Mouse (Mus musculus) MEL (cell line): ENCODE data around the gene E130208F15Rik.
A peak's percentile ranks its signal among the peaks of the same experiment; 100 is the strongest.

ENCODE experiments used
- CTCF ChIP-seq, 3 experiments: IDR thresholded peaks in 2 of 3; conservative IDR thresholded peaks in 1 of 3; 2 replicates each; pipeline ENCODE4 v1.5.1; 2011 to 2012; ENCODE audit warnings: low read length in 3 of 3, low read depth in 2 of 3, mild to moderate bottlenecking in 2 of 3, improper control_type of control experiment in 1 of 3, inconsistent platforms in 1 of 3, mixed read lengths in 1 of 3, moderate library complexity in 1 of 3; ENCODE audit not compliant: control insufficient read depth in 1 of 3, insufficient read depth in 1 of 3, poor library complexity in 1 of 3, severe bottlenecking in 1 of 3
- ELF1 ChIP-seq: IDR thresholded peaks from 2 replicates; pipeline ENCODE4 v1.6.1; 2014; ENCODE audit warnings: low read depth, mild to moderate bottlenecking, inconsistent platforms, low read length, improper control_type of control experiment, moderate library complexity
- GATA1 ChIP-seq: IDR thresholded peaks from 2 replicates; pipeline ENCODE4 v1.6.1; 2011; ENCODE audit warnings: low read depth, low read length, improper control_type of control experiment
- MAX ChIP-seq: IDR thresholded peaks from 2 replicates; pipeline ENCODE4 v1.6.1; 2011; ENCODE audit warnings: low read length, improper control_type of control experiment
- MEF2A ChIP-seq: IDR thresholded peaks from 2 replicates; pipeline ENCODE4 v1.6.1; 2014; ENCODE audit warnings: low read depth, mild to moderate bottlenecking, inconsistent platforms, low read length, improper control_type of control experiment; ENCODE audit not compliant: poor library complexity, insufficient replicate concordance, severe bottlenecking; ENCODE audit errors: extremely low read depth
- POLR2A ChIP-seq, 2 experiments: IDR thresholded peaks; 2 replicates each; pipeline ENCODE4 v1.6.1; 2011 to 2012; ENCODE audit warnings: low read length in 2 of 2, mild to moderate bottlenecking in 2 of 2, control low read depth in 1 of 2, improper control_type of control experiment in 1 of 2, low read depth in 1 of 2, moderate library complexity in 1 of 2; ENCODE audit not compliant: control insufficient read depth in 1 of 2, insufficient read depth in 1 of 2, poor library complexity in 1 of 2
- POLR2AphosphoS2 ChIP-seq: IDR thresholded peaks from 2 replicates; pipeline ENCODE4 v1.6.1; 2011; ENCODE audit warnings: low read length, improper control_type of control experiment
- POLR2AphosphoS5 ChIP-seq: IDR thresholded peaks from 2 replicates; pipeline ENCODE4 v1.6.1; 2012; ENCODE audit warnings: low read depth, borderline replicate concordance, mild to moderate bottlenecking, inconsistent platforms, low read length, moderate library complexity, mixed read lengths
- RAD21 ChIP-seq: IDR thresholded peaks from 2 replicates; pipeline ENCODE4 v1.6.1; 2011; ENCODE audit warnings: mild to moderate bottlenecking, low read depth, low read length, improper control_type of control experiment
- RCOR1 ChIP-seq: IDR thresholded peaks from 2 replicates; pipeline ENCODE4 v1.6.1; 2012; ENCODE audit warnings: low read depth, mild to moderate bottlenecking, inconsistent platforms, low read length, improper control_type of control experiment
- TCF12 ChIP-seq: IDR thresholded peaks from 2 replicates; pipeline ENCODE4 v1.6.1; 2014; ENCODE audit warnings: low read depth, mild to moderate bottlenecking, inconsistent platforms, low read length, improper control_type of control experiment, moderate library complexity
- USF1 ChIP-seq: IDR thresholded peaks from 2 replicates; pipeline ENCODE4 v1.6.1; 2014; ENCODE audit warnings: low read depth, mild to moderate bottlenecking, inconsistent platforms, low read length, improper control_type of control experiment, moderate library complexity
- ZC3H11A ChIP-seq: IDR thresholded peaks from 2 replicates; pipeline ENCODE4 v1.6.1; 2012; ENCODE audit warnings: low read depth, mild to moderate bottlenecking, inconsistent platforms, low read length, improper control_type of control experiment
- ZNF384 ChIP-seq: IDR thresholded peaks from 2 replicates; pipeline ENCODE4 v1.6.1; 2012; ENCODE audit warnings: low read depth, mild to moderate bottlenecking, inconsistent platforms, low read length, improper control_type of control experiment

DNA sequence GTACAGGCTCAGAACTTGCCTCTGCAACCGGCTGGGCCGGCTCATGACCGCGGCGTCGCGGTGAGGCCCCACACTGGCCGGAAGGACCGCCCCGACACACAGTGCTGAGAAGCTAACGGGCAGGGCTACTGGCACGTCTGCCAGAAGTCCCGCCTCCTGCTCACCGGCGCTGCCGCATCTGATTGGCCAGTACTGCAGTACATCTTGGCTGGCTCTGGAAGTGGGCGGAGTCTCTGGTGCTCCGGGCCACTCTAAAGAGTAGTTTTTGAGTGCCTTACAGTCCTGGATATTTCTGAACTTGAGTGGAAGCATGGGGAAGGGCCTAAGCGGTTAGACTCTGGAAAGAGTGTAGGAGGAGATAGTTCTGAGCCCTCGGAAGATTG is 736 bp downstream of the E130208F15Rik start:
- TF ChIP-seq GATA1: no peak
- no peak for TF ChIP-seq CTCF (IDR thresholded peaks at IDR 0.05 in 2 of 3, conservative IDR thresholded peaks at IDR 0.05 in 1 of 3; ENCODE audit: control insufficient read depth in 1 of 3, insufficient read depth in 1 of 3, low read depth in 2 of 3, low read length in 3 of 3, poor library complexity in 1 of 3, severe bottlenecking in 1 of 3)
- TF ChIP-seq ELF1: peak; percentile 49; the same call in 1 of the 2 replicates
- no peak for TF ChIP-seq ZC3H11A
- no peak for TF ChIP-seq MEF2A
- peak; percentile 64 for TF ChIP-seq TCF12
- peak; percentile 90 for TF ChIP-seq POLR2A (IDR thresholded peaks at IDR 0.05; ENCODE audit: control insufficient read depth in 1 of 2, insufficient read depth in 1 of 2, low read depth in 1 of 2, low read length in 2 of 2, poor library complexity in 1 of 2)
- peak; percentile 76 for TF ChIP-seq MAX
- TF ChIP-seq ZNF384: no peak
- no peak for TF ChIP-seq POLR2AphosphoS5
- no peak for TF ChIP-seq RCOR1
- peak; percentile 86 for TF ChIP-seq POLR2AphosphoS2
- no peak for TF ChIP-seq RAD21
- peak; percentile 35; the same call in 1 of the 2 replicates for TF ChIP-seq USF1
